Mouse (Mus musculus) liver, embryonic 13.5 days (tissue): ENCODE results near the gene Srsf2. TPM values are rescaled to one million over a fixed set of nuclear protein-coding genes. Genes with fewer than 3 reads are reported as not detected.
A peak's percentile ranks its signal among the peaks of the same experiment; 100 is the strongest.

Experiments
- ATAC-seq: fragments of 200-750 bp; cut with Nextera tagmentation; 2 replicates; pipeline ENCODE4 v1.8.0; 2017; ENCODE audit warnings: low read depth, mild to moderate bottlenecking, moderate number of reproducible peaks, moderate library complexity
- DNase-seq: peaks from one replicate; pipeline ENCODE4 v3.0.0; 2022
- H3K27ac ChIP-seq: fragments of 300-500 bp; sonication (generic); 2 replicates; pipeline ENCODE4 v1.5.1; 2015; ENCODE audit warnings: moderate library complexity, mild to moderate bottlenecking, inconsistent platforms
- H3K27me3 ChIP-seq: fragments of 300-500 bp; sonication (generic); 2 replicates; pipeline ENCODE4 v1.6.1; 2015; ENCODE audit warnings: mild to moderate bottlenecking, inconsistent platforms
- H3K36me3 ChIP-seq: fragments of 300-500 bp; sonication (generic); 2 replicates; pipeline ENCODE4 v1.6.1; 2015; ENCODE audit warnings: mild to moderate bottlenecking, inconsistent platforms
- H3K4me1 ChIP-seq: fragments of 300-500 bp; sonication (generic); replicated peaks from 2 replicates; pipeline ENCODE4 v1.6.1; 2015; ENCODE audit warnings: inconsistent platforms
- H3K4me2 ChIP-seq: fragments of 300-500 bp; sonication (generic); 2 replicates; pipeline ENCODE4 v1.6.1; 2015; ENCODE audit warnings: inconsistent platforms, mild to moderate bottlenecking, moderate library complexity
- H3K4me3 ChIP-seq: fragments of 300-500 bp; sonication (generic); replicated peaks from 2 replicates; pipeline ENCODE4 v1.5.1; 2015; ENCODE audit warnings: mild to moderate bottlenecking, inconsistent platforms
- H3K9ac ChIP-seq: fragments of 300-500 bp; sonication (generic); 2 replicates; pipeline ENCODE4 v1.6.1; 2015; ENCODE audit warnings: mild to moderate bottlenecking, inconsistent platforms
- H3K9me3 ChIP-seq: fragments of 300-500 bp; sonication (generic); replicated peaks from 2 replicates; pipeline ENCODE4 v1.6.1; 2016; ENCODE audit warnings: inconsistent platforms
- WGBS: fragments of 180-500 bp; shearing (Covaris S2); methylation state at CpG from one replicate; pipeline ENCODE4 v1.1.7; 2015; ENCODE audit not compliant: insufficient replicate concordance; 5-methylcytosine and 5-hydroxymethylcytosine counted together
- polyA plus RNA-seq: library from polyadenylated mRNA; unstranded; fragments of >200 nt; fragmentation: Nextera tagmentation; extraction: Ambion mirVana; gene quantifications from 2 replicates; pipeline ENCODE4 v1.2.1, GENCODE M21; 2015

Srsf2 gene
- polyA plus RNA-seq, 1 experiment from 2014 or later = 543 TPM

- Histone ChIP-seq H3K4me3 (no peak overlapping the region), H3K9ac (no peak overlapping the region), H3K27ac (peak overlapping the region; percentile 23; the same call in 1 of the 2 replicates), H3K4me2 (no peak overlapping the region), H3K36me3 (no peaks in the 10 kb centered on the region), H3K4me1 (peaks cover 22% of the 10 kb centered on the region), H3K27me3 (peaks cover 5% of the 10 kb centered on the region; the same call in 1 of the 2 replicates), H3K9me3 (no peaks in the 10 kb centered on the region)
- no peak for DNase-seq
- WGBS = 44% methylated on average over 7 of the region's 7 CpGs
- ATAC-seq = no peak
These were observed 37.9 kb downstream of the Srsf2 start for GRCm38 (mm10) chr11:116814884-116815415.

- ATAC-seq = no peak
- Histone ChIP-seq H3K9me3 (no peaks in the 10 kb centered on the region), H3K9ac (no peak overlapping the region), H3K36me3 (no peaks in the 10 kb centered on the region), H3K4me2 (no peak overlapping the region), H3K4me1 (peaks cover 22% of the 10 kb centered on the region), H3K4me3 (no peak overlapping the region), H3K27ac (peak overlapping the region; percentile 23; the same call in 1 of the 2 replicates), H3K27me3 (peaks cover 6% of the 10 kb centered on the region; the same call in 1 of the 2 replicates)
- no peak for DNase-seq
- 47% methylated on average over 20 of the region's 20 CpGs for WGBS
These were observed 38.6 kb downstream of the Srsf2 start for GRCm38 (mm10) chr11:116814076-116814883.

- no peaks in the 10 kb centered on the region for H3K36me3 ChIP-seq
- peaks cover 22% of the 10 kb centered on the region for H3K4me1 ChIP-seq
- DNase-seq (no peak), ATAC-seq (no peak)
- 81% methylated on average over 13 of the region's 13 CpGs for WGBS
- H3K27ac ChIP-seq = 0 out of 2 replicates have a peak overlapping the region, but pooled peaks have one; percentile 23
- H3K9ac ChIP-seq = no peak overlapping the region
- H3K27me3 ChIP-seq = peaks cover 6% of the 10 kb centered on the region; the same call in 1 of the 2 replicates
- no peak overlapping the region for H3K4me3 ChIP-seq
- H3K9me3 ChIP-seq = no peaks in the 10 kb centered on the region
- H3K4me2 ChIP-seq = no peak overlapping the region
These were observed 39.3 kb downstream of the Srsf2 start for GRCm38 (mm10) chr11:116813610-116814009.

GRCm38 (mm10) chr11:116812793-116813529 lies 39.9 kb downstream of the Srsf2 start:
- no peaks in the 10 kb centered on the region for H3K9me3 ChIP-seq
- H3K27me3 ChIP-seq = peaks cover 6% of the 10 kb centered on the region; the same call in 1 of the 2 replicates
- no peak overlapping the region for H3K9ac ChIP-seq
- H3K27ac ChIP-seq = no peak overlapping the region; the same call in 1 of the 2 replicates
- H3K4me2 ChIP-seq = no peak overlapping the region
- ATAC-seq (no peak), DNase-seq (no peak)
- H3K36me3 ChIP-seq = no peaks in the 10 kb centered on the region
- H3K4me1 ChIP-seq = peaks cover 22% of the 10 kb centered on the region
- 72% methylated on average over 21 of the region's 21 CpGs for WGBS
- H3K4me3 ChIP-seq = no peak overlapping the region

- ATAC-seq (peak; percentile 72), DNase-seq (no peak)
- 16% methylated on average over 27 of the region's 32 CpGs for WGBS
- peak overlapping the region; percentile 32 for H3K4me3 ChIP-seq
- H3K4me2 ChIP-seq = peak overlapping the region; percentile 56
- H3K27ac ChIP-seq = no peak overlapping the region
- no peaks in the 10 kb centered on the region for H3K9me3 ChIP-seq
- H3K27me3 ChIP-seq = peaks cover 6% of the 10 kb centered on the region; the same call in 1 of the 2 replicates
- H3K9ac ChIP-seq = no peak overlapping the region
- H3K4me1 ChIP-seq = peaks cover 19% of the 10 kb centered on the region
- no peaks in the 10 kb centered on the region for H3K36me3 ChIP-seq
These were observed 41.7 kb downstream of the Srsf2 start for GRCm38 (mm10) chr11:116810983-116811901.

- DNase-seq (no peak), ATAC-seq (no peak)
- no peaks in the 10 kb centered on the region for H3K9me3 ChIP-seq
- H3K4me3 ChIP-seq = no peak overlapping the region
- H3K4me2 ChIP-seq = no peak overlapping the region
- no peaks in the 10 kb centered on the region for H3K36me3 ChIP-seq
- H3K9ac ChIP-seq = no peak overlapping the region
- WGBS = 66% methylated on average over 11 of the region's 11 CpGs
- peaks cover 6% of the 10 kb centered on the region; the same call in 1 of the 2 replicates for H3K27me3 ChIP-seq
- H3K27ac ChIP-seq = no peak overlapping the region
- peaks cover 19% of the 10 kb centered on the region for H3K4me1 ChIP-seq
These were observed 42.4 kb downstream of the Srsf2 start for GRCm38 (mm10) chr11:116810528-116810927.

- ATAC-seq = no peak
- Histone ChIP-seq H3K9me3 (no peaks in the 10 kb centered on the region), H3K27me3 (peaks cover 6% of the 10 kb centered on the region; the same call in 1 of the 2 replicates), H3K4me2 (no peak overlapping the region), H3K9ac (no peak overlapping the region), H3K27ac (no peak overlapping the region), H3K4me1 (peaks cover 14% of the 10 kb centered on the region), H3K36me3 (no peaks in the 10 kb centered on the region), H3K4me3 (no peak overlapping the region)
- DNase-seq = no peak
- 57% methylated on average over 8 of the region's 8 CpGs for WGBS
These were observed 43.4 kb downstream of the Srsf2 start for GRCm38 (mm10) chr11:116809520-116809919.

- no peak for ATAC-seq
- Histone ChIP-seq H3K27me3 (peaks cover 6% of the 10 kb centered on the region; the same call in 1 of the 2 replicates), H3K27ac (no peak overlapping the region), H3K4me2 (no peak overlapping the region), H3K36me3 (no peaks in the 10 kb centered on the region), H3K9ac (no peak overlapping the region), H3K9me3 (no peaks in the 10 kb centered on the region), H3K4me1 (peaks cover 11% of the 10 kb centered on the region), H3K4me3 (no peak overlapping the region)
- 74% methylated on average over 11 of the region's 11 CpGs for WGBS
- no peak for DNase-seq
These were observed 44.0 kb downstream of the Srsf2 start for GRCm38 (mm10) chr11:116808811-116809395.

- Histone ChIP-seq H3K4me3 (no peak overlapping the region), H3K27me3 (peaks cover 4% of the 10 kb centered on the region; the same call in 1 of the 2 replicates), H3K4me2 (no peak overlapping the region), H3K9me3 (no peaks in the 10 kb centered on the region), H3K9ac (no peak overlapping the region), H3K27ac (no peak overlapping the region), H3K4me1 (peaks cover 11% of the 10 kb centered on the region), H3K36me3 (no peaks in the 10 kb centered on the region)
- DNase-seq (peak; percentile 59), ATAC-seq (no peak)
- 33% methylated on average over 7 of the region's 7 CpGs for WGBS
These were observed 44.8 kb downstream of the Srsf2 start for GRCm38 (mm10) chr11:116807938-116808606.

- H3K4me1 ChIP-seq = peaks cover 11% of the 10 kb centered on the region
- H3K9me3 ChIP-seq = no peaks in the 10 kb centered on the region
- no peaks in the 10 kb centered on the region for H3K36me3 ChIP-seq
- no peak overlapping the region for H3K9ac ChIP-seq
- ATAC-seq (no peak), DNase-seq (no peak)
- 65% methylated on average over 3 of the region's 3 CpGs for WGBS
- H3K27me3 ChIP-seq = peaks cover 4% of the 10 kb centered on the region; the same call in 1 of the 2 replicates
- no peak overlapping the region for H3K4me3 ChIP-seq
- H3K4me2 ChIP-seq = no peak overlapping the region
- H3K27ac ChIP-seq = no peak overlapping the region
These were observed 45.4 kb downstream of the Srsf2 start for GRCm38 (mm10) chr11:116807526-116807925.
